Mouse (Mus musculus): ENCODE results near the gene Arfip1. TPM values are rescaled to one million over a fixed set of nuclear protein-coding genes. Genes with fewer than 3 reads are reported as not detected.

The Arfip1 gene
- polyA plus RNA-seq, 1 experiment from 2014 or later = 44.7 TPM

DNA sequence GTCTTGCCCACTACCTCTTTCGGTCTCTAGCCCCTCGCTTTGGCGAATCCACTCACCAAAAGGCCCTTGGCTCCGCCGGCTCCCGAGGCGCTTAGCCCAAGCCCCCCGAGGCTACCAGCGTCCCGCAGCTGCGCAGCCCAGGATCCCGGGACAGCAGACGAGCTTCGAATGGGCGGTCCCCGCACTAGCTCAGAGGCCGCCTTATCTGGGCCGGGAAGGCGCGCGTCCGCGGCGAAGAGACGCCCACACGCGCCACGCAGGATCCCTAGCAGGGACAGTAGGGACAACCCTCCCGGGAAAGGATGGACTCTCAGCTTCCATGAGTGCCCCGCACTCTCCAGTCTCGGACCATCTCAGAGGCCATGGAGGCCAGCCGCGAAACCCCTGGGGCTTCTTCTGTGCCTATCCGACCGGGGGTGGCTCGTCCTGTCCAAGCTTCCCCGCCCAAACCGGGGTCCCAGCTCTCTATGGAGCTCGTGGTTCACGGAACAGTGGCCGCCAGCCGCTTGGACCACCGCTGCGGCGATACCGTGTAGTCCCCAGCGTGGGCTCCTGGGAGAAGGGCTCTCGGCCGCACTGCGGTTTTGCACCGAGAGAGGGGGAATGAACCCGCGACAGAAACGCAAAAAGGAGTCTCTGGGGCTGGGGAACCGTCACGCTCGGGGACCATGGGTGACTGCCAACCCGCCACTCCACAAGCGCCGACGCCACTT is 103.0 kb downstream of the Arfip1 start:
- no peak overlapping the region for H3K27ac ChIP-seq (ENCODE audit: low read depth)
- H3K9me3 ChIP-seq (ENCODE audit: control insufficient read depth, low read length) = no peaks in the 10 kb centered on the region
- WGBS = under 1% methylated on average over 61 of the region's 61 CpGs
- H3K36me3 ChIP-seq (ENCODE audit: control insufficient read depth, insufficient read depth, low read length) = no peaks in the 10 kb centered on the region
- peak overlapping the region; percentile 49 for H3K4me3 ChIP-seq (ENCODE audit: low read depth, low read length)
- peaks cover 18% of the 10 kb centered on the region for H3K27me3 ChIP-seq (replicated peaks; ENCODE audit: control insufficient read depth, insufficient read depth, low read length)
- H3K9ac ChIP-seq (ENCODE audit: low read length) = peak overlapping the region; percentile 61
- ATAC-seq (replicated peaks; ENCODE audit: low FRiP score, low TSS enrichment, low read depth) (peak; percentile 45), DNase-seq (ENCODE audit: low spot score) (peak; percentile 81)
- peaks cover 6% of the 10 kb centered on the region; the same call in 1 of the 2 replicates for H3K4me1 ChIP-seq (replicated peaks; ENCODE audit: control insufficient read depth, insufficient read depth, low read length)
- H3K4me2 ChIP-seq (ENCODE audit: low read length) = peak overlapping the region; percentile 97

DNA sequence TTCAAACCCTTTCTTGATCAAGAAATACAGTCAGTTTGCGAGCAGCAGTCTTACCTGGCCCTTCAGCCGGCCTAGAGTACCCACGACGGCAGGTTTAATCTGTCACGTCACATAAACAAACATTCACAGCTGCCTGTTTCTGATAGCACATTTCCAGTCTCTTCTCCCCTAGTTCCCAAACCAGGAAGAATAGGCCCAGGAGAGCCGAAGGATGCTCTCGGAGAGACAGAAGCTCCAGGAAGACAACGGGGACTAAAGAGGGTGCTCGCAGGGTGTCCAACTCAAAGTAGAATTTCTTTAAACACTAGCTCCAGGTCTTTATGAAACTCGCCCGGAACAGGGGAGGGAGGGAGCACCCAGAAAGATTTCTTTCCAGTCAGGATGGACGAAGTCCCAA is 103.5 kb downstream of the Arfip1 start:
- 5% methylated on average over 12 of the region's 12 CpGs for WGBS
- Histone ChIP-seq H3K9me3 (ENCODE audit: control insufficient read depth, low read length) (no peaks in the 10 kb centered on the region), H3K9ac (ENCODE audit: low read length) (peak overlapping the region; percentile 61), H3K27ac (ENCODE audit: low read depth) (no peak overlapping the region), H3K4me3 (ENCODE audit: low read depth, low read length) (peak overlapping the region; percentile 49), H3K4me1 (replicated peaks; ENCODE audit: control insufficient read depth, insufficient read depth, low read length) (peaks cover 6% of the 10 kb centered on the region; the same call in 1 of the 2 replicates), H3K27me3 (replicated peaks; ENCODE audit: control insufficient read depth, insufficient read depth, low read length) (peaks cover 18% of the 10 kb centered on the region), H3K36me3 (ENCODE audit: control insufficient read depth, insufficient read depth, low read length) (no peaks in the 10 kb centered on the region), H3K4me2 (ENCODE audit: low read length) (peak overlapping the region; percentile 97)
- ATAC-seq (replicated peaks; ENCODE audit: low FRiP score, low TSS enrichment, low read depth) (no peak), DNase-seq (ENCODE audit: low spot score) (peak; percentile 79)

DNA sequence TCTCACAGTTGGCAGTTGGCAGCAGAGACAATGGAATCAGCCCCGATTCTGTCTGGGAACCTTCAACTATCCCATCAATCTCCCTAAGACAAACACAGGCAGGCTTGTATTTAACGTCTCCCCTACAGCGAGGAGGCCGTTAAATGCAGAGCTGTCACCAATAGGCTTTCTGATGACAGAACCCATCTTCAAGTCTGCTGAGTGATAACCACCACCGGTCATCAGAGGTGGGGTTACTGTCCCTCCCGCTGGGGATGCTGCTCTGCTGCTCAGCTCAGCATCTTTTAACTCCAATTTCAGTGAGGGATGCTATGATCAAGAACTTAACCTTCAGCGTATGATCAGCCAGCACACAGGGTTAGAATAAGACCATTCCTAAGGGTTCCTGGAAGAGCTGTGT is 104.2 kb downstream of the Arfip1 start:
- Histone ChIP-seq H3K9me3 (ENCODE audit: control insufficient read depth, low read length) (no peaks in the 10 kb centered on the region), H3K4me3 (ENCODE audit: low read depth, low read length) (peak overlapping the region; percentile 49), H3K4me1 (replicated peaks; ENCODE audit: control insufficient read depth, insufficient read depth, low read length) (peaks cover 12% of the 10 kb centered on the region), H3K27ac (ENCODE audit: low read depth) (no peak overlapping the region), H3K27me3 (replicated peaks; ENCODE audit: control insufficient read depth, insufficient read depth, low read length) (peaks cover 18% of the 10 kb centered on the region), H3K36me3 (ENCODE audit: control insufficient read depth, insufficient read depth, low read length) (no peaks in the 10 kb centered on the region), H3K9ac (ENCODE audit: low read length) (no peak overlapping the region; the same call in 1 of the 2 replicates), H3K4me2 (ENCODE audit: low read length) (peak overlapping the region; percentile 97)
- ATAC-seq (replicated peaks; ENCODE audit: low FRiP score, low TSS enrichment, low read depth) = no peak
- WGBS = 15% methylated on average over 7 of the region's 7 CpGs
- no peak for DNase-seq (ENCODE audit: low spot score)

DNA sequence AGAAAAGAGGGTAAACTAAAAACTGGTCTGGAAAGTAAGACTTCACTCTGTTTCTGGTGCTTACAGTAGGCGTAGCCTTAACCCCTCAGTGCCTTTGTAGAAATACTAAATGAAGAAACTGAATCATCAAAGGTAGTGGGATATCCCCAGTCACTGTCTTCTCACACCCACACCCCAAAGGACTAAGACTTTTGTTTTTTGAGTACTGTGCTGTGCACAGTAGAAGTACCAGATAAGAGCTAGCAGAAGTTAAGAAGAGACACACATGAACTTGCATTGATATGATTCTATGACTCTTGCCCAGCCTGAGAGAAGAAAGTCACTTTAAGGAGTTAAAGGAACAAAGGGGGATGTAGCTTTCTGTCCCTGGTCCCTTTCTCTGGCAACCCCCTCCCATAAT is 104.9 kb downstream of the Arfip1 start:
- Histone ChIP-seq H3K4me2 (ENCODE audit: low read length) (no peak overlapping the region), H3K36me3 (ENCODE audit: control insufficient read depth, insufficient read depth, low read length) (no peaks in the 10 kb centered on the region), H3K4me1 (replicated peaks; ENCODE audit: control insufficient read depth, insufficient read depth, low read length) (peaks cover 19% of the 10 kb centered on the region), H3K4me3 (ENCODE audit: low read depth, low read length) (no peak overlapping the region), H3K27ac (ENCODE audit: low read depth) (no peak overlapping the region), H3K27me3 (replicated peaks; ENCODE audit: control insufficient read depth, insufficient read depth, low read length) (peaks cover 18% of the 10 kb centered on the region), H3K9ac (ENCODE audit: low read length) (no peak overlapping the region), H3K9me3 (ENCODE audit: control insufficient read depth, low read length) (no peaks in the 10 kb centered on the region)
- ATAC-seq (replicated peaks; ENCODE audit: low FRiP score, low TSS enrichment, low read depth) (no peak), DNase-seq (ENCODE audit: low spot score) (no peak)
- WGBS = 76% methylated on average over 1 of the region's 1 CpGs

DNA sequence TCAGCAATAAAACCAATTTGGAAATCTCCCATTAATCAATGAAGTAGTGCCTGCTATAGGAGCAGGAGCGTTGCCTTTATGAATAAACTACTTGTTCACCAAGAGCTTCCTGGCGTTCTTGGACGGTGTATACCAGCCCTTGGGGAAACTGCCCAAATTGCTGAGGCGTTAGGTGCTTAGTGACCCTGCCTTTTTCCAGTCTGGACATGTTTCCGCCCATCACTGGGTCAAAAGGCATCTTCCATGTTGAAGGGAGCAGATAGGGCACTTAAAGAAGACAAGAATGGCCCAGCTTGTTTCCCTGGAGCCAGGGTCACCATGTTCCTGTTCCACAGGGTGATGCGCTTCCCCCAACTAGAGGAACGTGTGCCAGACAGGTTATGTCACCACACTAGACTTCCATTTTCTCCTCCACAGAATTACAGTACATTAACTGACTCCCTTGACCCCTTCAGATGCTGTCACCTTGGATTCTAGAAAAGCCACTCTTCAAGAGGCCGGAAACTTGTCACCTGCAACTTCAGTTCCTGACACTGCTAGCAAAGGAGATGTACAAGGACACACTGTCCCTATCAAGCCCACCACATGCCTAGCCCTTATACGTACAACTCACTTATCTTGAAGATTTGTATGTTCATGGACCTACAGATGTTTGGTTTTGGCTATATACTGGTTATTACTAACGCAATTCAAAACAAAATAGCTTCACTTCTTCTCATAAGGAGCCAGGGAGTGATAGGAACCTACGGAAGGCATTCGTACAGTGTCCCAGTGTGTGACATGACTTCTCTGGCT is 107.2 kb downstream of the Arfip1 start:
- peaks cover 18% of the 10 kb centered on the region for H3K27me3 ChIP-seq (replicated peaks; ENCODE audit: control insufficient read depth, insufficient read depth, low read length)
- no peak overlapping the region for H3K9ac ChIP-seq (ENCODE audit: low read length)
- H3K27ac ChIP-seq (ENCODE audit: low read depth) = no peak overlapping the region
- no peak for DNase-seq (ENCODE audit: low spot score)
- peaks cover 24% of the 10 kb centered on the region for H3K4me1 ChIP-seq (replicated peaks; ENCODE audit: control insufficient read depth, insufficient read depth, low read length)
- H3K4me2 ChIP-seq (ENCODE audit: low read length) = no peak overlapping the region
- no peaks in the 10 kb centered on the region for H3K36me3 ChIP-seq (ENCODE audit: control insufficient read depth, insufficient read depth, low read length)
- H3K9me3 ChIP-seq (ENCODE audit: control insufficient read depth, low read length) = no peaks in the 10 kb centered on the region
- ATAC-seq (replicated peaks; ENCODE audit: low FRiP score, low TSS enrichment, low read depth) = no peak
- no peak overlapping the region for H3K4me3 ChIP-seq (ENCODE audit: low read depth, low read length)
- 84% methylated on average over 12 of the region's 12 CpGs for WGBS

DNA sequence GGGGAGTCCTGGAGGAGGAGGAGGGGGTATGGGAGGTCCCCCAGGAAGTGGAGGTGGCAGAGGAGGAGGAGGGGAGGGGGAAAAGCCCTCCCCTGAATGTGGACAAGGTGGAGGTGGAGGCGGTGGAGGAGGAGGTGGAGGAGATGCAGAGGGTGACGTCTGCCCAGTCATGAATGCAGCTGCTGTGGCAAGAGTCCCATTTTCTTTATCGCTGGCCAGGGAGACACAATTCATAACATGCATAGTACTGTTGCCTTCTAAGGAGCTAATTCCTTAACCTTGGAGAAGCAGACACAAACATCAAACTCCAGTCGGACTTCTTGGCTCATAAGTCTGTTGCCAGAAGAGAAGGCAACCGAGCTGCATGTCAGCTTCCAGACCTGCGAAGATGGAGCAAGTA is 108.0 kb downstream of the Arfip1 start:
- H3K9me3 ChIP-seq (ENCODE audit: control insufficient read depth, low read length) = no peaks in the 10 kb centered on the region
- H3K9ac ChIP-seq (ENCODE audit: low read length) = no peak overlapping the region
- DNase-seq (ENCODE audit: low spot score) = no peak
- H3K27ac ChIP-seq (ENCODE audit: low read depth) = no peak overlapping the region
- peaks cover 18% of the 10 kb centered on the region for H3K27me3 ChIP-seq (replicated peaks; ENCODE audit: control insufficient read depth, insufficient read depth, low read length)
- no peak for ATAC-seq (replicated peaks; ENCODE audit: low FRiP score, low TSS enrichment, low read depth)
- peaks cover 24% of the 10 kb centered on the region for H3K4me1 ChIP-seq (replicated peaks; ENCODE audit: control insufficient read depth, insufficient read depth, low read length)
- WGBS = 67% methylated on average over 6 of the region's 6 CpGs
- no peak overlapping the region for H3K4me3 ChIP-seq (ENCODE audit: low read depth, low read length)
- no peak overlapping the region for H3K4me2 ChIP-seq (ENCODE audit: low read length)
- H3K36me3 ChIP-seq (ENCODE audit: control insufficient read depth, insufficient read depth, low read length) = no peaks in the 10 kb centered on the region

- H3K4me2 ChIP-seq (ENCODE audit: low read length) = no peak overlapping the region
- WGBS = 51% methylated on average over 5 of the region's 5 CpGs
- peaks cover 9% of the 10 kb centered on the region for H3K27me3 ChIP-seq (replicated peaks; ENCODE audit: control insufficient read depth, insufficient read depth, low read length)
- no peak overlapping the region for H3K4me3 ChIP-seq (ENCODE audit: low read depth, low read length)
- no peaks in the 10 kb centered on the region for H3K9me3 ChIP-seq (ENCODE audit: control insufficient read depth, low read length)
- no peak overlapping the region for H3K27ac ChIP-seq (ENCODE audit: low read depth)
- DNase-seq (ENCODE audit: low spot score) (no peak), ATAC-seq (replicated peaks; ENCODE audit: low FRiP score, low TSS enrichment, low read depth) (no peak)
- H3K9ac ChIP-seq (ENCODE audit: low read length) = no peak overlapping the region
- H3K36me3 ChIP-seq (ENCODE audit: control insufficient read depth, insufficient read depth, low read length) = no peaks in the 10 kb centered on the region
- H3K4me1 ChIP-seq (replicated peaks; ENCODE audit: control insufficient read depth, insufficient read depth, low read length) = peaks cover 21% of the 10 kb centered on the region; the same call in 1 of the 2 replicates
Observed at GRCm38 (mm10) chr3:84472955-84473354, 109.5 kb downstream of the Arfip1 start.

GRCm38 (mm10) chr3:84472527-84472926 is 109.9 kb downstream of the Arfip1 start:
- WGBS = 40% methylated on average over 3 of the region's 3 CpGs

More at GRCm38 (mm10) chr3:84472527-84472926, 109.9 kb downstream of the Arfip1 start:
- no peak overlapping the region for H3K27ac ChIP-seq (ENCODE audit: low read depth)
- no peak overlapping the region for H3K4me2 ChIP-seq (ENCODE audit: low read length)
- DNase-seq (ENCODE audit: low spot score) (no peak), ATAC-seq (replicated peaks; ENCODE audit: low FRiP score, low TSS enrichment, low read depth) (no peak)
- H3K27me3 ChIP-seq (replicated peaks; ENCODE audit: control insufficient read depth, insufficient read depth, low read length) = peaks cover 4% of the 10 kb centered on the region; the same call in 1 of the 2 replicates
- H3K9me3 ChIP-seq (ENCODE audit: control insufficient read depth, low read length) = no peaks in the 10 kb centered on the region
- peaks cover 24% of the 10 kb centered on the region for H3K4me1 ChIP-seq (replicated peaks; ENCODE audit: control insufficient read depth, insufficient read depth, low read length)
- no peaks in the 10 kb centered on the region for H3K36me3 ChIP-seq (ENCODE audit: control insufficient read depth, insufficient read depth, low read length)
- H3K4me3 ChIP-seq (ENCODE audit: low read depth, low read length) = no peak overlapping the region
- no peak overlapping the region for H3K9ac ChIP-seq (ENCODE audit: low read length)

All from intestine, embryonic 14.5 days (tissue).